Mouse (Mus musculus) limb, embryonic 12.5 days (tissue): ENCODE measurements around the gene N4bp1. TPM values are rescaled to one million over a fixed set of nuclear protein-coding genes. Genes with fewer than 3 reads are reported as not detected.

Experiments
- ATAC-seq: fragments of 200-750 bp; cut with Nextera tagmentation; 2 replicates; pipeline ENCODE4 v1.8.0; 2017; ENCODE audit warnings: low read depth, moderate TSS enrichment; ENCODE audit not compliant: insufficient number of reproducible peaks, insufficient read depth, low FRiP score, low TSS enrichment
- H3K27ac ChIP-seq: fragments of 300-500 bp; sonication (generic); 2 replicates; pipeline ENCODE4 v1.5.1; 2016; ENCODE audit warnings: mild to moderate bottlenecking, moderate library complexity
- H3K27me3 ChIP-seq: fragments of 300-500 bp; sonication (generic); 2 replicates; pipeline ENCODE4 v1.6.1; 2016; ENCODE audit warnings: mild to moderate bottlenecking, moderate library complexity
- H3K36me3 ChIP-seq: fragments of 300-500 bp; sonication (generic); 2 replicates; pipeline ENCODE4 v1.6.1; 2016; ENCODE audit warnings: mild to moderate bottlenecking, moderate library complexity
- H3K4me1 ChIP-seq: fragments of 300-500 bp; sonication (generic); replicated peaks from 2 replicates; pipeline ENCODE4 v1.6.1; 2016
- H3K4me2 ChIP-seq: fragments of 300-500 bp; sonication (generic); 2 replicates; pipeline ENCODE4 v1.6.1; 2016; ENCODE audit warnings: mild to moderate bottlenecking, moderate library complexity
- H3K4me3 ChIP-seq: fragments of 300-500 bp; sonication (generic); replicated peaks from 2 replicates; pipeline ENCODE4 v1.5.1; 2016; ENCODE audit warnings: mild to moderate bottlenecking
- H3K9ac ChIP-seq: fragments of 300-500 bp; sonication (generic); replicated peaks from 2 replicates; pipeline ENCODE4 v1.6.1; 2016; ENCODE audit warnings: mild to moderate bottlenecking, moderate library complexity
- H3K9me3 ChIP-seq: fragments of 300-500 bp; sonication (generic); 2 replicates; pipeline ENCODE4 v1.6.1; 2016; ENCODE audit warnings: mild to moderate bottlenecking, moderate library complexity
- WGBS: fragments of 180-500 bp; shearing (Covaris S2); methylation state at CpG from one replicate; pipeline ENCODE4 v1.1.7; 2016; 5-methylcytosine and 5-hydroxymethylcytosine counted together
- polyA plus RNA-seq: library from polyadenylated mRNA; unstranded; fragments of >200 nt; fragmentation: Nextera tagmentation; extraction: Ambion mirVana; gene quantifications from 2 replicates; pipeline ENCODE4 v1.2.1, GENCODE M21; 2016

The N4bp1 gene
- polyA plus RNA-seq, 1 experiment from 2014 or later, result 12.4 TPM

GRCm38 (mm10) chr8:86794716-86795115 lies 90.3 kb downstream of the N4bp1 start:
- H3K4me2 ChIP-seq, result no peak overlapping the region
- no peak for ATAC-seq
- H3K9me3 ChIP-seq, result no peaks in the 10 kb centered on the region
- H3K4me3 ChIP-seq, result no peak overlapping the region
- H3K27ac ChIP-seq, result no peak overlapping the region
- no peaks in the 10 kb centered on the region for H3K27me3 ChIP-seq
- WGBS, result 43% methylated on average over 6 of the region's 6 CpGs
- no peak overlapping the region for H3K9ac ChIP-seq
- no peaks in the 10 kb centered on the region for H3K4me1 ChIP-seq
- no peaks in the 10 kb centered on the region for H3K36me3 ChIP-seq

- Histone ChIP-seq H3K4me3 (no peak overlapping the region), H3K9me3 (no peaks in the 10 kb centered on the region), H3K4me2 (no peak overlapping the region), H3K27me3 (no peaks in the 10 kb centered on the region), H3K9ac (no peak overlapping the region), H3K27ac (no peak overlapping the region), H3K36me3 (no peaks in the 10 kb centered on the region), H3K4me1 (peaks cover 16% of the 10 kb centered on the region)
- WGBS, result 86% methylated on average over 6 of the region's 6 CpGs
- ATAC-seq, result no peak
Measured at GRCm38 (mm10) chr8:86791542-86791941, 93.5 kb downstream of the N4bp1 start.

GRCm38 (mm10) chr8:86789576-86789975 lies 95.5 kb downstream of the N4bp1 start:
- Histone ChIP-seq H3K4me3 (no peak overlapping the region), H3K27ac (no peak overlapping the region), H3K9me3 (no peaks in the 10 kb centered on the region), H3K36me3 (no peaks in the 10 kb centered on the region), H3K4me2 (no peak overlapping the region), H3K4me1 (peaks cover 16% of the 10 kb centered on the region), H3K27me3 (no peaks in the 10 kb centered on the region), H3K9ac (no peak overlapping the region)
- ATAC-seq, result no peak
- 75% methylated on average over 1 of the region's 1 CpGs for WGBS

GRCm38 (mm10) chr8:86787891-86788420 lies 97.1 kb downstream of the N4bp1 start:
- no peak overlapping the region for H3K4me3 ChIP-seq
- no peaks in the 10 kb centered on the region for H3K36me3 ChIP-seq
- H3K4me2 ChIP-seq, result no peak overlapping the region
- H3K9me3 ChIP-seq, result no peaks in the 10 kb centered on the region
- peak overlapping the region; percentile 58 for H3K27ac ChIP-seq
- no peak for ATAC-seq
- H3K4me1 ChIP-seq, result peaks cover 16% of the 10 kb centered on the region
- H3K9ac ChIP-seq, result no peak overlapping the region
- H3K27me3 ChIP-seq, result no peaks in the 10 kb centered on the region
- 66% methylated on average over 12 of the region's 12 CpGs for whole genome bisulfite sequencing

- no peak overlapping the region for H3K27ac ChIP-seq
- peaks cover 16% of the 10 kb centered on the region for H3K4me1 ChIP-seq
- H3K36me3 ChIP-seq, result no peaks in the 10 kb centered on the region
- no peak overlapping the region for H3K4me3 ChIP-seq
- no peaks in the 10 kb centered on the region for H3K27me3 ChIP-seq
- 56% methylated on average over 5 of the region's 5 CpGs for WGBS
- H3K4me2 ChIP-seq, result no peak overlapping the region
- H3K9ac ChIP-seq, result no peak overlapping the region
- ATAC-seq, result no peak
- H3K9me3 ChIP-seq, result no peaks in the 10 kb centered on the region
Measured at GRCm38 (mm10) chr8:86786498-86786897, 98.6 kb downstream of the N4bp1 start.

- Histone ChIP-seq H3K9me3 (no peaks in the 10 kb centered on the region), H3K4me1 (no peaks in the 10 kb centered on the region; the same call in 1 of the 2 replicates), H3K9ac (no peak overlapping the region), H3K36me3 (no peaks in the 10 kb centered on the region), H3K4me2 (no peak overlapping the region), H3K4me3 (no peak overlapping the region), H3K27me3 (no peaks in the 10 kb centered on the region), H3K27ac (no peak overlapping the region)
- no peak for ATAC-seq
- 93% methylated on average over 8 of the region's 8 CpGs for WGBS
Measured at GRCm38 (mm10) chr8:86781094-86781493, 104.0 kb downstream of the N4bp1 start.

- no peak for ATAC-seq
- no peaks in the 10 kb centered on the region for H3K27me3 ChIP-seq
- H3K9me3 ChIP-seq, result no peaks in the 10 kb centered on the region
- no peak overlapping the region for H3K9ac ChIP-seq
- no peak overlapping the region for H3K4me2 ChIP-seq
- no peak overlapping the region for H3K4me3 ChIP-seq
- H3K4me1 ChIP-seq, result no peaks in the 10 kb centered on the region; the same call in 1 of the 2 replicates
- 48% methylated on average over 8 of the region's 8 CpGs for WGBS
- H3K27ac ChIP-seq, result 0 out of 2 replicates have a peak overlapping the region, but pooled peaks have one; percentile 14
- H3K36me3 ChIP-seq, result no peaks in the 10 kb centered on the region
Measured at GRCm38 (mm10) chr8:86779207-86779606, 105.9 kb downstream of the N4bp1 start.

- Histone ChIP-seq H3K9me3 (no peaks in the 10 kb centered on the region), H3K4me3 (no peak overlapping the region), H3K4me2 (no peak overlapping the region), H3K9ac (no peak overlapping the region), H3K36me3 (no peaks in the 10 kb centered on the region), H3K4me1 (0 out of 2 replicates have a peak, but pooled peaks cover 5% of the 10 kb centered on the region), H3K27ac (no peak overlapping the region), H3K27me3 (peaks cover 7% of the 10 kb centered on the region; the same call in 1 of the 2 replicates)
- no peak for ATAC-seq
- WGBS, result 71% methylated on average over 1 of the region's 1 CpGs
Measured at GRCm38 (mm10) chr8:86769945-86770715, 114.9 kb downstream of the N4bp1 start.

GRCm38 (mm10) chr8:86768499-86768898 lies 116.6 kb downstream of the N4bp1 start:
- no peak for ATAC-seq
- H3K27ac ChIP-seq, result no peak overlapping the region
- WGBS, result 74% methylated on average over 5 of the region's 5 CpGs
- H3K9me3 ChIP-seq, result no peaks in the 10 kb centered on the region
- no peak overlapping the region for H3K9ac ChIP-seq
- H3K4me3 ChIP-seq, result no peak overlapping the region
- no peak overlapping the region for H3K4me2 ChIP-seq
- peaks cover 7% of the 10 kb centered on the region for H3K27me3 ChIP-seq
- no peaks in the 10 kb centered on the region for H3K36me3 ChIP-seq
- 0 out of 2 replicates have a peak, but pooled peaks cover 5% of the 10 kb centered on the region for H3K4me1 ChIP-seq

GRCm38 (mm10) chr8:86766548-86767211 lies 118.4 kb downstream of the N4bp1 start:
- no peak for ATAC-seq
- H3K27ac ChIP-seq, result no peak overlapping the region
- 84% methylated on average over 9 of the region's 9 CpGs for WGBS
- no peaks in the 10 kb centered on the region; the same call in 1 of the 2 replicates for H3K27me3 ChIP-seq
- H3K9me3 ChIP-seq, result no peaks in the 10 kb centered on the region
- no peak overlapping the region for H3K9ac ChIP-seq
- H3K36me3 ChIP-seq, result no peaks in the 10 kb centered on the region
- H3K4me2 ChIP-seq, result no peak overlapping the region
- no peak overlapping the region for H3K4me3 ChIP-seq
- H3K4me1 ChIP-seq, result 0 out of 2 replicates have a peak, but pooled peaks cover 5% of the 10 kb centered on the region

- 91% methylated on average over 8 of the region's 8 CpGs for WGBS
Measured at GRCm38 (mm10) chr8:86765669-86766068, 119.4 kb downstream of the N4bp1 start.

More at GRCm38 (mm10) chr8:86765669-86766068, 119.4 kb downstream of the N4bp1 start:
- H3K27ac ChIP-seq, result no peak overlapping the region
- H3K27me3 ChIP-seq, result no peaks in the 10 kb centered on the region; the same call in 1 of the 2 replicates
- H3K36me3 ChIP-seq, result no peaks in the 10 kb centered on the region
- H3K9me3 ChIP-seq, result no peaks in the 10 kb centered on the region
- H3K4me3 ChIP-seq, result no peak overlapping the region
- H3K9ac ChIP-seq, result no peak overlapping the region
- no peak overlapping the region for H3K4me2 ChIP-seq
- 0 out of 2 replicates have a peak, but pooled peaks cover 5% of the 10 kb centered on the region for H3K4me1 ChIP-seq
- ATAC-seq, result no peak
